ENCODE assay signal across 17 mouse cellular contexts in genomic region chr2:20492125-20492524, GRCm38 (mm10).
A peak's percentile ranks its signal among the peaks of the same experiment; 100 is the strongest.
DNase-seq lines count a peak whose midpoint lies in the region; ATAC-seq and TF ChIP-seq lines count a peak whose summit lies in the region.
"Had no signal": no experiment of that assay in that cellular context is flagged by ENCODE, and none has a peak within 500 bp of the region (broad histone marks: within the 10 kb centered on the region; RNA-seq: fewer than 3 reads in every experiment).

No protein-coding gene starts in this region.

- no peak for ATAC-seq in CD4-positive, CD25-positive, alpha-beta regulatory T cell, adult 4 months

- peak; percentile 65 for TF ChIP-seq CTCF in layer of hippocampus, adult 2 months (conservative IDR thresholded peaks at IDR 0.05)

- peak; percentile 2 for DNase-seq in CD4-positive, CD25-positive, alpha-beta regulatory T cell, adult 2 months (ENCODE audit: low read depth, low spot score)
- DNase-seq in layer of hippocampus, adult 2 months (ENCODE audit: low spot score in 2 of 2) = no peak
- no peak for DNase-seq in layer of hippocampus, postnatal 10 days (ENCODE audit: low spot score in 2 of 2)
- DNase-seq in thymus, postnatal 4 days = peak; percentile 24
- DNase-seq in thymus, postnatal 25 days = no peak
- DNase-seq in cerebellum, adult 11 months = no peak
- DNase-seq in urinary bladder, postnatal 25 days (ENCODE audit: low spot score) = no peak
- DNase-seq: adrenal gland, adult 2 months; cerebellum, adult 18-20 months; embryo, embryonic 11 days; kidney, adult 18-20 months had no signal

- H3K27ac ChIP-seq in layer of hippocampus, adult 2 months = no peak overlapping the region
- H3K27ac ChIP-seq: heart, embryonic 10.5 days; lung, embryonic 15.5 days; stomach, embryonic 15.5 days had no signal

- no peak overlapping the region for H3K4me3 ChIP-seq in layer of hippocampus, adult 2 months
- H3K4me3 ChIP-seq: erythroblast, embryonic 14.5 days; heart, embryonic 10.5 days; lung, embryonic 15.5 days; myocyte; stomach, embryonic 15.5 days had no signal

Comparison
In these comparisons a context has a peak if more than half of its experiments do, and no peak if none do; other contexts are left out.
1. DNase-seq: peak in CD4-positive, CD25-positive, alpha-beta regulatory T cell, adult 2 months (single experiment) and thymus, postnatal 4 days (single experiment); none in layer of hippocampus, adult 2 months (0 of 2), layer of hippocampus, postnatal 10 days (0 of 2), thymus, postnatal 25 days (single experiment), cerebellum, adult 11 months (single experiment) and urinary bladder, postnatal 25 days (single experiment).